Mouse (Mus musculus): ENCODE measurements around the gene Prrt1.

- TF ChIP-seq CTCF (IDR thresholded peaks at IDR 0.05; ENCODE audit: low read depth), result peak; percentile 78
- TF ChIP-seq EP300 (optimal IDR thresholded peaks at IDR 0.05), result no peak
Observed at GRCm38 (mm10) chr17:34626773-34627092, 2.6 kb upstream of the Prrt1 start.

Measured in stomach, postnatal 0 days (tissue).